Mouse (Mus musculus) limb, embryonic 14.5 days (tissue): Measurements from ENCODE around the gene Kansl1. TPM values are rescaled to one million over a fixed set of nuclear protein-coding genes. Genes with fewer than 3 reads are reported as not detected.

ENCODE experiments used
- ATAC-seq: fragments of 200-750 bp; cut with Nextera tagmentation; 2 replicates; pipeline ENCODE4 v1.8.0; 2017; ENCODE audit warnings: low read depth, moderate number of reproducible peaks, moderate TSS enrichment; ENCODE audit not compliant: low FRiP score
- DNase-seq: peaks from one replicate; pipeline ENCODE4 v3.0.0-alpha.2; 2015; ENCODE audit warnings: low spot score
- H3K27ac ChIP-seq: fragments of 300-500 bp; sonication (generic); replicated peaks from 2 replicates; pipeline ENCODE4 v1.5.1; 2014; ENCODE audit warnings: low read depth, mild to moderate bottlenecking, low read length, moderate library complexity, mixed read lengths
- H3K27me3 ChIP-seq: fragments of 300-500 bp; sonication (generic); 2 replicates; pipeline ENCODE4 v1.6.1; 2014; ENCODE audit warnings: low read length, mixed read lengths; ENCODE audit not compliant: control insufficient read depth, insufficient read depth
- H3K36me3 ChIP-seq: fragments of 300-500 bp; sonication (generic); 2 replicates; pipeline ENCODE4 v1.6.1; 2014; ENCODE audit warnings: mild to moderate bottlenecking, low read length, moderate library complexity, mixed read lengths; ENCODE audit not compliant: control insufficient read depth, insufficient read depth
- H3K4me1 ChIP-seq: fragments of 300-500 bp; sonication (generic); 2 replicates; pipeline ENCODE4 v1.6.1; 2014; ENCODE audit warnings: antibody characterized with exemption, low read length, mixed read lengths; ENCODE audit not compliant: control insufficient read depth, insufficient read depth
- H3K4me2 ChIP-seq: fragments of 300-500 bp; sonication (generic); replicated peaks from 2 replicates; pipeline ENCODE4 v1.6.1; 2014; ENCODE audit warnings: low read depth, mild to moderate bottlenecking, low read length, moderate library complexity; ENCODE audit not compliant: severe bottlenecking
- H3K4me3 ChIP-seq: fragments of 300-500 bp; sonication (generic); replicated peaks from 2 replicates; pipeline ENCODE4 v1.5.1; 2014; ENCODE audit warnings: low read length
- H3K9ac ChIP-seq: fragments of 300-500 bp; sonication (generic); 2 replicates; pipeline ENCODE4 v1.6.1; 2014; ENCODE audit warnings: mild to moderate bottlenecking, low read depth, low read length, moderate library complexity; ENCODE audit not compliant: severe bottlenecking
- H3K9me3 ChIP-seq: fragments of 300-500 bp; sonication (generic); 2 replicates; pipeline ENCODE4 v1.6.1; 2016; ENCODE audit warnings: low read length; ENCODE audit not compliant: control insufficient read depth
- POLR2A ChIP-seq: fragments of 200-500 bp; IDR thresholded peaks from 2 replicates; pipeline ENCODE4 v1.8.0; 2012; ENCODE audit warnings: inconsistent platforms, mild to moderate bottlenecking, moderate library complexity, borderline replicate concordance; ENCODE audit not compliant: insufficient read depth, insufficient read length; ENCODE audit errors: extremely low read depth
- WGBS: fragments of 180-500 bp; shearing (Covaris S2); extraction: QIAGEN DNeasy Blood & Tissue Kit; methylation state at CpG from one replicate; pipeline ENCODE4 v1.1.7; 2014; 5-methylcytosine and 5-hydroxymethylcytosine counted together
- polyA plus RNA-seq, 2 experiments: library from polyadenylated mRNA; depleted of rRNA in 1 of 2; stranded (reverse) in 1 of 2; unstranded in 1 of 2; fragments of >200 nt; fragmentation: Nextera tagmentation in 1 of 2; extraction: Ambion mirVana in 1 of 2; gene quantifications; 2 replicates each; pipeline versions ENCODE4 v1.2.1 to v1.2.3; 2012 to 2014

The Kansl1 gene
- polyA plus RNA-seq (2012; rRNA removed) = 91.7 and 123 TPM in 2 replicates
- polyA plus RNA-seq (2014; fragmentation: Nextera tagmentation; extraction: Ambion mirVana) = 27.0 and 33.2 TPM in 2 replicates

DNA sequence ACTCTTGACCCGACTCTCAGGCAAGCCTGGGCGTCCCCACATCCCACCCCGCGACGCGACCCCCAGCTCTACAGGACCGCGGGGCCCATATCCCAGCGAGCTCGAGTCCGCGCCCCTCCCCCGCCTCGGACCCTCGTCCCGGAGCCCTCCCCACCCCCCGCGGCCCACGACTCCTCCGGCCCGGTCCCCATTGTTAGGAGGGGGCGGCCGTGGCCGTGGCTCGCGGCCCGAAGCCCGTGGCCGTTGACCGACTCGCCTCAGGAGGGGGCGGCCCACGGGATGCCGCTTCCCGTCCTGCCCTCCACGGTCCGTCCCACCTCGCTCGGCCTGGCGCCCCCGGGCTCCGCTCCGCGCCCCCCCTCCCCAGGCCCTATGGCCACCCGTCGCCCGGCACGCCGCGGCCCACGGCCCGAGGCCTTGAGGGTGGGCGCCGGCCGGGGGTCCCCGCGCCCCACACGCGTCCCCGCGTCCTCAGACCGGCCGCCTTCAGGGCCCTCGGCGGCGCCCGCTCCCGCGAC lies at the start of gene Kansl1:
Gene Kansl1 (minus strand): TSS at position 111 of the 518 bp plus-strand sequence.
- Histone ChIP-seq H3K36me3 (peaks cover 15% of the 10 kb centered on the region), H3K27ac (peak within 1 kb of the TSS; percentile 71), H3K4me1 (peaks cover 4% of the 10 kb centered on the region), H3K4me2 (peak within 1 kb of the TSS; percentile 73), H3K4me3 (peak within 1 kb of the TSS; percentile 94), H3K27me3 (no peaks in the 10 kb centered on the region), H3K9ac (peak within 1 kb of the TSS; percentile 98), H3K9me3 (no peaks in the 10 kb centered on the region)
- peak; percentile 70 for ATAC-seq
- peak; percentile 2 for DNase-seq
- no peak for TF ChIP-seq POLR2A
- under 1% methylated on average over 47 of the region's 69 CpGs for WGBS

- 91% methylated on average over 4 of the region's 4 CpGs for WGBS
- no peaks in the 10 kb centered on the region for H3K4me1 ChIP-seq
- DNase-seq (no peak), ATAC-seq (no peak)
- H3K27me3 ChIP-seq = no peaks in the 10 kb centered on the region
- TF ChIP-seq POLR2A = no peak
- H3K9me3 ChIP-seq = no peaks in the 10 kb centered on the region
- H3K4me2 ChIP-seq = no peak overlapping the region
- no peak overlapping the region for H3K4me3 ChIP-seq
- H3K36me3 ChIP-seq = peaks cover 81% of the 10 kb centered on the region
- no peak overlapping the region for H3K9ac ChIP-seq
- no peak overlapping the region for H3K27ac ChIP-seq
Measured at GRCm38 (mm10) chr11:104512436-104512835, 43.8 kb upstream of the Kansl1 start.

DNA sequence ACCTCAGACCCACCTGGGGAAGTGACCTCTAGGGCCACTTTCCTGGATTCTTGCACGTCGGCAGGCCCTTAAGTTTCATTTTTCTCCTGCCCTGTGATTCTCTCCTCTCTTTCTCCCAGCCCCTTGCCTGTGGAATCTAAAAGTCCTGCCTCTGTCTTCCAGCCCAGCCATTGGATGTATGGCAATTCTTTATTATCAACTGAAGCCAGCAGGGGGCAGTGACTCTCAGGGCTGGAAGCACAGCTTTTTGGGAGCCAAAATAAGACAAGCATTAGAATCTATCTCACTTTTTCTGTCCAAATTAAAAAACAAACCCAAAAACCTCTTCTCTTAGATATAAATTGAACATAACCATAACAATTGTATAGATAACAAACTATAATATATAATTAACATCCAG lies 41.9 kb upstream of the Kansl1 start:
- no peak overlapping the region for H3K4me3 ChIP-seq
- WGBS = 92% methylated on average over 2 of the region's 2 CpGs
- TF ChIP-seq POLR2A = no peak
- DNase-seq = peak; percentile 3
- peaks cover 79% of the 10 kb centered on the region for H3K36me3 ChIP-seq
- H3K27me3 ChIP-seq = no peaks in the 10 kb centered on the region
- no peak overlapping the region for H3K4me2 ChIP-seq
- H3K4me1 ChIP-seq = no peaks in the 10 kb centered on the region
- no peak overlapping the region for H3K27ac ChIP-seq
- no peaks in the 10 kb centered on the region for H3K9me3 ChIP-seq
- ATAC-seq = no peak
- no peak overlapping the region for H3K9ac ChIP-seq

- 77% methylated on average over 4 of the region's 4 CpGs for WGBS
- no peaks in the 10 kb centered on the region for H3K27me3 ChIP-seq
- no peak overlapping the region for H3K4me3 ChIP-seq
- no peak overlapping the region for H3K9ac ChIP-seq
- H3K36me3 ChIP-seq = peaks cover 81% of the 10 kb centered on the region
- ATAC-seq (no peak), DNase-seq (no peak)
- no peak overlapping the region for H3K27ac ChIP-seq
- no peak overlapping the region for H3K4me2 ChIP-seq
- no peaks in the 10 kb centered on the region for H3K4me1 ChIP-seq
- no peak for TF ChIP-seq POLR2A
- no peaks in the 10 kb centered on the region for H3K9me3 ChIP-seq
Measured at GRCm38 (mm10) chr11:104508455-104508854, 39.8 kb upstream of the Kansl1 start.

- H3K36me3 ChIP-seq = no peaks in the 10 kb centered on the region
- no peak overlapping the region for H3K4me2 ChIP-seq
- ATAC-seq (no peak), DNase-seq (no peak)
- H3K27ac ChIP-seq = no peak overlapping the region
- no peaks in the 10 kb centered on the region for H3K4me1 ChIP-seq
- H3K9me3 ChIP-seq = no peaks in the 10 kb centered on the region
- no peak for TF ChIP-seq POLR2A
- no peak overlapping the region for H3K9ac ChIP-seq
- WGBS = 78% methylated on average over 3 of the region's 3 CpGs
- no peak overlapping the region for H3K4me3 ChIP-seq
- H3K27me3 ChIP-seq = no peaks in the 10 kb centered on the region
Measured at GRCm38 (mm10) chr11:104488292-104488691, 19.6 kb upstream of the Kansl1 start.

DNA sequence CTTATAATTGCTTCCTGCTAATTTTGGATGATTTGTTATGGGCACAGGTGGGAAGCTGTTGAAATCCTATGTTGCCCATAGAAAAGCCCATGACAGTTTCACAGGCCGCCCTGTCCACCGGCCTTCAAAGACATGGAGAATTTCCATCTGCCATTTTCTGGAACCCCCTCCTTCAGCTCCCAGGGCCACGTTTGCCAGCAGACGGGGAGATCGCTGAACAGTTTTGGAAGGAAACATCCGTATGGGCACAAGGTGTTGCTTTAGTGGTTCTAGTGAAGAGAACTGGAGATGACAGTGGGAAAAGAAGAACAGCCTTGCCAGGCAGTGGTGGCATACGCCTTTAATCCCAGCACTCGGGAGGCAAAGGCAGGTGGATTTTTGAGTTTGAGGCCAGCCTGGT lies 13.3 kb upstream of the Kansl1 start:
- TF ChIP-seq POLR2A = no peak
- H3K4me1 ChIP-seq = no peaks in the 10 kb centered on the region
- no peaks in the 10 kb centered on the region for H3K36me3 ChIP-seq
- no peaks in the 10 kb centered on the region for H3K27me3 ChIP-seq
- DNase-seq (no peak), ATAC-seq (no peak)
- no peak overlapping the region for H3K4me2 ChIP-seq
- H3K9ac ChIP-seq = no peak overlapping the region
- H3K4me3 ChIP-seq = no peak overlapping the region
- 90% methylated on average over 8 of the region's 8 CpGs for WGBS
- no peaks in the 10 kb centered on the region for H3K9me3 ChIP-seq
- H3K27ac ChIP-seq = no peak overlapping the region
